Mouse (Mus musculus) myocyte (in vitro differentiated cells): Measurements from ENCODE around the gene Ptprb.

ENCODE experiments used
- MYOD1 ChIP-seq, 3 experiments: IDR thresholded peaks; one replicate each; pipeline ENCODE4 v1.6.1; 2011; ENCODE audit warnings: control low read depth in 2 of 3, low read depth in 2 of 3, mild to moderate bottlenecking in 2 of 3, moderate library complexity in 1 of 3; ENCODE audit not compliant: insufficient read length in 2 of 3, control insufficient read depth in 1 of 3
- POLR2A ChIP-seq: IDR thresholded peaks from one replicate; pipeline ENCODE4 v1.6.1; 2011; ENCODE audit warnings: low read depth, mild to moderate bottlenecking, control low read depth, moderate library complexity; ENCODE audit not compliant: insufficient read length
- POLR2AphosphoS2 ChIP-seq: IDR thresholded peaks from one replicate; pipeline ENCODE4 v1.6.1; 2011; ENCODE audit warnings: low read depth, control low read depth; ENCODE audit not compliant: insufficient read length

DNA sequence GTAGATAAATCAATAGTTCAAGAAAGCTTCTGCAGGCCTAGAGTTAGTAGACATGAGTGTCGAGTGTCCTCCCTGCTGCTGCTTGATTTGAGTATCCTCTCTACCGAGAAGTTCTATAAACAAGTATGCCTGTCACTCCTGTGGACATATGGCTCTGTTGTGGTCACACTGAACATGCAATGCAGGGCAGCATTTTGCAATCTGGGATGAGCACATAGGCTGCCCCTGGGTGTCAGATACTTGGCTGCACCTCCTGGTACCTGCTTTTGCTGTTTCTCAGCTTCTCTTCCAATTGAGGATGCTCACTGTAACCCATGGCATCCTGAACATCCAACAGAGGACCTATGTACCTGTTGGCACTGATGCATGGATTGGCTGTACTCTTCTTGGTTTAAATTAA lies 34.1 kb downstream of the Ptprb start:
- TF ChIP-seq POLR2AphosphoS2 (no peak), POLR2A (no peak), MYOD1 (IDR thresholded peaks at IDR 0.05; ENCODE audit: control insufficient read depth in 1 of 3, insufficient read length in 2 of 3, low read depth in 2 of 3) (no peak)
